ENCODE assay signal across 9 mouse cellular contexts in genomic region chr14:90432874-90433543, GRCm38 (mm10).
DNase-seq lines count a peak whose midpoint lies in the region; ATAC-seq lines count a peak whose summit lies in the region.
"Had no signal": no experiment of that assay in that cellular context is flagged by ENCODE, and none has a peak within 500 bp of the region (broad histone marks: within the 10 kb centered on the region; RNA-seq: fewer than 3 reads in every experiment).

No protein-coding gene starts in this region.

- no peaks in the 10 kb centered on the region for H3K4me1 ChIP-seq in intestine, embryonic 14.5 days (replicated peaks; ENCODE audit: control insufficient read depth, insufficient read depth, low read length)
- no peaks in the 10 kb centered on the region for H3K4me1 ChIP-seq in intestine, embryonic 16.5 days (ENCODE audit: control insufficient read depth, insufficient read depth, low read length)
- H3K4me1 ChIP-seq in neural tube, embryonic 11.5 days (ENCODE audit: control insufficient read depth, insufficient read depth, low read length): no peaks in the 10 kb centered on the region
- H3K4me1 ChIP-seq: limb, embryonic 13.5 days had no signal

- H3K9me3 ChIP-seq in intestine, embryonic 14.5 days (ENCODE audit: control insufficient read depth, low read length): no peaks in the 10 kb centered on the region
- H3K9me3 ChIP-seq in intestine, embryonic 16.5 days (ENCODE audit: control insufficient read depth, low read length): no peaks in the 10 kb centered on the region
- H3K9me3 ChIP-seq in neural tube, embryonic 11.5 days (ENCODE audit: control insufficient read depth, low read length): no peaks in the 10 kb centered on the region
- H3K9me3 ChIP-seq: limb, embryonic 13.5 days had no signal

- H3K36me3 ChIP-seq in intestine, embryonic 14.5 days (ENCODE audit: control insufficient read depth, insufficient read depth, low read length): no peaks in the 10 kb centered on the region
- H3K36me3 ChIP-seq in intestine, embryonic 16.5 days (ENCODE audit: control insufficient read depth, insufficient read depth, low read length): no peaks in the 10 kb centered on the region
- H3K36me3 ChIP-seq in neural tube, embryonic 11.5 days (ENCODE audit: control insufficient read depth, insufficient read depth, low read length): no peaks in the 10 kb centered on the region
- H3K36me3 ChIP-seq: limb, embryonic 13.5 days had no signal

- ATAC-seq in intestine, embryonic 14.5 days (replicated peaks; ENCODE audit: low FRiP score, low TSS enrichment, low read depth): no peak
- no peak for ATAC-seq in intestine, embryonic 16.5 days
- ATAC-seq in neural tube, embryonic 11.5 days (ENCODE audit: insufficient read depth, low FRiP score, low TSS enrichment): peak; percentile 72; the same call in 1 of the 2 replicates
- no peak for ATAC-seq in monocyte, adult 5-6 weeks (replicated peaks; ENCODE audit: insufficient number of reproducible peaks, low FRiP score, low TSS enrichment, poor library complexity, severe bottlenecking)

- no peaks in the 10 kb centered on the region for H3K27me3 ChIP-seq in intestine, embryonic 14.5 days (replicated peaks; ENCODE audit: control insufficient read depth, insufficient read depth, low read length)
- no peaks in the 10 kb centered on the region for H3K27me3 ChIP-seq in intestine, embryonic 16.5 days (replicated peaks; ENCODE audit: control insufficient read depth, insufficient read depth, low read length)
- H3K27me3 ChIP-seq in neural tube, embryonic 11.5 days (ENCODE audit: control insufficient read depth, insufficient read depth, low read length): no peaks in the 10 kb centered on the region
- H3K27me3 ChIP-seq: limb, embryonic 13.5 days had no signal

- 46% methylated on average over 7 of the region's 7 CpGs for WGBS in intestine, embryonic 14.5 days
- WGBS in intestine, embryonic 16.5 days: 47% methylated on average over 7 of the region's 7 CpGs
- WGBS in neural tube, embryonic 11.5 days: 51% methylated on average over 7 of the region's 7 CpGs

- no peak overlapping the region for H3K9ac ChIP-seq in intestine, embryonic 14.5 days (ENCODE audit: low read length)
- H3K9ac ChIP-seq in intestine, embryonic 16.5 days (ENCODE audit: low read depth, low read length): no peak overlapping the region
- no peak overlapping the region for H3K9ac ChIP-seq in neural tube, embryonic 11.5 days (ENCODE audit: low read length)
- H3K9ac ChIP-seq: limb, embryonic 13.5 days had no signal

- no peak overlapping the region for H3K4me2 ChIP-seq in intestine, embryonic 14.5 days (ENCODE audit: low read length)
- H3K4me2 ChIP-seq in intestine, embryonic 16.5 days (ENCODE audit: low read depth, low read length): no peak overlapping the region
- H3K4me2 ChIP-seq in neural tube, embryonic 11.5 days (ENCODE audit: low read depth): no peak overlapping the region
- H3K4me2 ChIP-seq: limb, embryonic 13.5 days had no signal

- DNase-seq in intestine, embryonic 14.5 days (ENCODE audit: low spot score): peak; percentile 74
- peak; percentile 58 for DNase-seq in NIH3T3 (ENCODE audit: low read depth)
- DNase-seq in cerebellum, postnatal 10 days: peak; percentile 85 to 90
- DNase-seq in frontal cortex, postnatal 36 days (ENCODE audit: low spot score in 2 of 2): peak; percentile 55 to 68
- DNase-seq in left cerebral cortex, adult 18-20 months (ENCODE audit: low spot score in 2 of 2): peak; percentile 65 to 73
- peak; percentile 66 for DNase-seq in neural tube, embryonic 11.5 days (ENCODE audit: low spot score)

- no peak overlapping the region for H3K4me3 ChIP-seq in intestine, embryonic 14.5 days (ENCODE audit: low read depth, low read length)
- no peak overlapping the region for H3K4me3 ChIP-seq in intestine, embryonic 16.5 days (ENCODE audit: low read length)
- H3K4me3 ChIP-seq in neural tube, embryonic 11.5 days (ENCODE audit: low read depth, low read length): no peak overlapping the region
- H3K4me3 ChIP-seq: limb, embryonic 13.5 days had no signal

- no peak overlapping the region for H3K27ac ChIP-seq in intestine, embryonic 14.5 days (ENCODE audit: low read depth)
- no peak overlapping the region for H3K27ac ChIP-seq in intestine, embryonic 16.5 days (ENCODE audit: low read length)
- no peak overlapping the region for H3K27ac ChIP-seq in neural tube, embryonic 11.5 days (ENCODE audit: low read depth, low read length)
- H3K27ac ChIP-seq: limb, embryonic 13.5 days had no signal
